Mouse (Mus musculus): ENCODE data around the gene Fcrl6. TPM values are rescaled to one million over a fixed set of nuclear protein-coding genes. Genes with fewer than 3 reads are reported as not detected.

Gene Fcrl6
- polyA plus RNA-seq, 1 experiment from 2014 or later = not detected

DNA sequence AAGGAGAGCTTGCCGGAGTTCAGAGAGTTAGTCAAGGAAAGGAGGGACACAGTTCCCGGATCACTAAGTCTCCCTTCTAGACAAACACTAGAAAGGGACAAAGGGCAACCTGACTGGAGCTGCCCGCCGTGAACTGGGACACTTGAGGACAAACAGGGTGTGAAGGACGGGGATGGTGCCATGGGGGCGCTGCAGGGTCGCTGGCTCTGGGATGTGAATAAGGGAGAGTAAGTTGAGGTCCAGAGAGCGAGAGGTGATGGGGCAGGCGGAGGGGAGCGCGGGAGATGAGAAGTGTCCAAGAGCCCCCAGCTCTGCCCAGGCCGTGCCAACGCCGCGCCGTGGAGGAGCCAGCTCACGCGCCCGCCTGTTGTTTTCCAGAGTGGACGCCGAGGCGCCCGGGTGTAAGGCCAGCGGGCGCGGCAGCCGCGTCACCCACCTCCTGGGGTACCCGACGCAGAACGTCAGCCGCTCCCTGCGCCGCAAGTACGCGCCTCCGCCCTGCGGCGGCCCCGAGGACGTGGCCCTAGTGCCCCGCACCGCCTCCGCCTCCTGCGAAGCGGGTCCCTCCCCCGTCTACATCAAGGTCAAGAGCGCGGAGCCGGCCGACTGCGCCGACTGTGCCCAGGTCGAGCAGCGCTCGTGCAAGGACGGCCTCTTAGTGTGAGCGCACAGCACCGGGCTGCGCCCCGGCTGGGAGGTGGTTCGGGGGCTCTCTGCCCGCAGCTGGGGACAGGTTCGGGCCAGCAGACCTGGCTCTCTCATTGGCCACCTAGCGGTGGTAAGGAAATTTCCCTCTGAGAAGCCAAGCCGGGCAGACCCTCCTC lies 39.5 kb downstream of the Fcrl6 start:
- peaks cover 46% of the 10 kb centered on the region for H3K27me3 ChIP-seq
- peak overlapping the region; percentile 70 for H3K4me3 ChIP-seq
- no peak overlapping the region; the same call in 1 of the 2 replicates for H3K27ac ChIP-seq
- H3K4me1 ChIP-seq = peaks cover 16% of the 10 kb centered on the region
- H3K36me3 ChIP-seq (ENCODE audit: poor library complexity, severe bottlenecking) = no peaks in the 10 kb centered on the region
- H3K9ac ChIP-seq = peak overlapping the region; percentile 75
- H3K4me2 ChIP-seq = peak overlapping the region; percentile 98
- peak; percentile 91 for ATAC-seq
- WGBS = 0% methylated on average over 54 of the region's 66 CpGs
- no peaks in the 10 kb centered on the region for H3K9me3 ChIP-seq (replicated peaks)

DNA sequence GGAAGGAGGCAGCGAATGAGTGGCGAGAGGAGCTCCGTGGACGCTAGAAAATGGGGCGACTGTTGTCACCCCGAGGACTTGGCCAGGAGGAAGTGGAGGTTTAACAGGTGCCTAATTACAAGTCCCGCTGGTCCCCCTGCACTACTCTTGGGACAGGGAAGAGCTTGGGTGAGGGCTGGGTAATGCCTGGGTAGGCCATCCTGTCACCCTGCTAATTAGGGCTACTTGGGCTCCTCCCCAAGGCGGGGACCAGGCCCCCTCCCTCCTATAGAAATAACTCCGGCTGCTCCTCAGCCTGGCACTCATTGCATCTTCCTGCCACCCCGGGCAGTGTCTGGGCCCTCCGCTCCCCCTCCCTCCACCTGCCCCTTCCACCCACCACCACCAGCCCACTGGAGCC lies 46.7 kb downstream of the Fcrl6 start, which contains the start of gene Vsig8:
Gene Vsig8 (plus strand): TSS at position 301 of the 400 bp plus-strand sequence.
- WGBS = 76% methylated on average over 11 of the region's 11 CpGs
- no peak for ATAC-seq
- no peak within 1 kb of the TSS for H3K4me2 ChIP-seq

DNA sequence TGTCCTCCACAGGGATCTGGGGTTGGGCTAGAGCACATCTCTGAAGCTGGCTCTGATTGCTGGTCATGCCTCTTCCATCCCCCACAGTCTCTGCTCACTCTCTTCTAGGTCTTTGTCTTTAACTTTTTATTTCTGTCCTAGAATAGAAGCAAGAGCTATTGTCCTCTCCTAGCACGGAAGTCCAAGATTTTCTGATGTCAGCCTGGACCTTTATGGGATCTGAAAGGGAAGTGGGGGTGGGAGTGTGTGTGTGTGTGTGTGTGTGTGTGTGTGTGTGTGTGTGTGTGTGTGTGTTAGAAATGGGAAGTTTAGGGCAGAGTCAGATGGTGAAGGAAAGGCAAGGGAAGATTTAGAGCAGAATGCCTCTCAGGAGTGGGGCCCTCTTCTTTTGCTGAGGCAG lies 49.7 kb downstream of the Fcrl6 start:
- Histone ChIP-seq H3K4me3 (no peak overlapping the region), H3K27me3 (no peaks in the 10 kb centered on the region), H3K9me3 (replicated peaks) (no peaks in the 10 kb centered on the region), H3K4me1 (peaks cover 21% of the 10 kb centered on the region), H3K9ac (no peak overlapping the region), H3K27ac (no peak overlapping the region), H3K4me2 (no peak overlapping the region), H3K36me3 (ENCODE audit: poor library complexity, severe bottlenecking) (no peaks in the 10 kb centered on the region)
- WGBS = 18% methylated on average over 1 of the region's 1 CpGs
- no peak for ATAC-seq

More for the DNA sequence above, 46.7 kb downstream of the Fcrl6 start, which contains the start of gene Vsig8:
- H3K4me1 ChIP-seq = peaks cover 6% of the 10 kb centered on the region
- no peaks in the 10 kb centered on the region for H3K36me3 ChIP-seq (ENCODE audit: poor library complexity, severe bottlenecking)
- no peak within 1 kb of the TSS for H3K9ac ChIP-seq
- peaks cover 11% of the 10 kb centered on the region for H3K27me3 ChIP-seq
- H3K9me3 ChIP-seq (replicated peaks) = no peaks in the 10 kb centered on the region
- H3K4me3 ChIP-seq = no peak within 1 kb of the TSS
- H3K27ac ChIP-seq = no peak within 1 kb of the TSS

DNA sequence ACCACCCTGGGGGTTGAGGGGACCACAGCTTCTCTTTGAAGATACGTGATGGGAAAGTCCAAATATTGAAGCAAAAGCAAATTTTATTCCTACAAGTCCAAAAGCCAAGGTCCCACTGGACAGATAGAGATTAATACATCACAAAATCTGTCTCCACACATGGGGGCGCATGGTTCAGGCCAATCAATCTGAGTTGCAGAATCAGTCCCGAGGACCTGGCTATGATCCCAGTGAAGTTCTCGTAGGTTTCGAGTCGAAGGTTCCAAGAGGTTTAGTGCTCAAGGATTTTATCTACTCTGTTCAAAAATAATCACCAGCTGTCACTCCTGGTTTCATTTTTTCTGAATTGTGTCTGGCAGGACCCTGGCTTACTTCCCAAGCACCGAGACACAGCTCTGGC lies 51.3 kb downstream of the Fcrl6 start:
- 36% methylated on average over 7 of the region's 7 CpGs for WGBS
- Histone ChIP-seq H3K9me3 (replicated peaks) (no peaks in the 10 kb centered on the region), H3K4me1 (peaks cover 21% of the 10 kb centered on the region), H3K27me3 (no peaks in the 10 kb centered on the region), H3K27ac (no peak overlapping the region), H3K36me3 (ENCODE audit: poor library complexity, severe bottlenecking) (no peaks in the 10 kb centered on the region), H3K4me2 (peak overlapping the region; percentile 69), H3K9ac (peak overlapping the region; percentile 68; the same call in 1 of the 2 replicates), H3K4me3 (peak overlapping the region; percentile 47; the same call in 1 of the 2 replicates)
- no peak for ATAC-seq

DNA sequence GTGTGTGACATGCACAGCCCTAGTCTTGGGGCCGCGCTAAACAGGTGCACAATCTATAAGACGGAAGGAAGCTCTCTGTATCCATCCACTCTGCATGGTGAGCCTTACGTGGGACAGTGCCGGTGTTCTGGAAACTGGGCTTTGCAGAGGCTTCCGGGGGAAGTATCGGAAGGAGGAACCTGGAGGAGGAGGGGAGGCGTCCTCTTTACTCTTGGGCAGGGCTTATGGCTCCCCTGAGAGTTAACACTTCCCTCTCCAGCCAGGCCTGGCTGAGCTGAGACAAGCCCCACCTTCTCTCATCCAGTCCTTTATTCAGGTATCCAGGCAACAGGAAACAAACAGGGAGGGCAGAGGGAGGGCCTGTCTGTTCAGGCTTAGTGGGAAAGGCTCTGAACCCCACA lies 51.8 kb downstream of the Fcrl6 start:
- ATAC-seq = peak; percentile 91
- H3K27me3 ChIP-seq = no peaks in the 10 kb centered on the region
- no peak overlapping the region for H3K27ac ChIP-seq
- peak overlapping the region; percentile 69 for H3K4me2 ChIP-seq
- H3K36me3 ChIP-seq (ENCODE audit: poor library complexity, severe bottlenecking) = no peaks in the 10 kb centered on the region
- peaks cover 21% of the 10 kb centered on the region for H3K4me1 ChIP-seq
- WGBS = under 1% methylated on average over 8 of the region's 8 CpGs
- peak overlapping the region; percentile 47 for H3K4me3 ChIP-seq
- peak overlapping the region; percentile 68 for H3K9ac ChIP-seq
- H3K9me3 ChIP-seq (replicated peaks) = no peaks in the 10 kb centered on the region

DNA sequence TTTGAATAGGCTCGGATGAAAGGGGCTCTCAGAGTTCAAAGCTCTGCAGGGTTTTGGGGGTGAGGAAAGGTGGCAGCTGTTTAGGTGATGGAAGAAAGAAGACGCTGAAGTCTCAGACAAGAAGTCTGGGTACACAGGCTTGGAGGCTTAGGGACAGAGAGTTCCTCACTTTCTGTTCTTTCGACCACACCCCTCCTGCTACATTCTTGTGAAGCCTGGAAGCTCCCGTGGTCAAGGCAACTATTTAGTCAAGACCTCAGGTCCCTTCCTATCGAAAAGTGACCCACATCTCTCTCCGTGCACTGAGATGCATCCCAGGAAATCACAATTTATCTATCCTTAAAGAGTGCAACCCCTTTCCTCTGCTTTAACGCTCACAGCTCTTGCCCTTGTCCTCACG lies 52.6 kb downstream of the Fcrl6 start:
- H3K36me3 ChIP-seq (ENCODE audit: poor library complexity, severe bottlenecking) = no peaks in the 10 kb centered on the region
- H3K4me1 ChIP-seq = peaks cover 21% of the 10 kb centered on the region
- no peaks in the 10 kb centered on the region for H3K27me3 ChIP-seq
- H3K27ac ChIP-seq = no peak overlapping the region
- peak overlapping the region; percentile 69 for H3K4me2 ChIP-seq
- peak overlapping the region; percentile 47 for H3K4me3 ChIP-seq
- 2% methylated on average over 8 of the region's 8 CpGs for WGBS
- peak overlapping the region; percentile 68 for H3K9ac ChIP-seq
- ATAC-seq = no peak
- no peaks in the 10 kb centered on the region for H3K9me3 ChIP-seq (replicated peaks)

DNA sequence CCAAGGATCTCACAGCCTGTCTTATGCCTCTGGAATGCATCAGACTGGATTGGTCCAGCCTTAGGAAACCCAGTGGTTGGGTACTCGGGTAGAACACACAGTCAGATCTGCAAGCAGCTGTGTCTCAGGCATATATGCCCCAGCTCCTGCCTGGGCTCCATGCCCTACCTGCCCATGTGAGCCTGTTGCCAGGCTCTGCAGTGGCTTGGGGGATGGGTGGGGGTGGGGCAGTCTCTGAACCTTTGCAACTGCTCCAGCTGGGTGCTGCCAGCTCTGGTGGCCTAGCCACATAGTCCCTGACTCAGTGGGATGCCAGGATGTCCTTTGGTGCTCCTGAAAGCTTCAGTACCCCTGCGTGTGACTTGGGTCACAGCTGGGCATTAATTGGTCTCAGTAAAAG lies 53.0 kb downstream of the Fcrl6 start:
- H3K9ac ChIP-seq = no peak overlapping the region

DNA sequence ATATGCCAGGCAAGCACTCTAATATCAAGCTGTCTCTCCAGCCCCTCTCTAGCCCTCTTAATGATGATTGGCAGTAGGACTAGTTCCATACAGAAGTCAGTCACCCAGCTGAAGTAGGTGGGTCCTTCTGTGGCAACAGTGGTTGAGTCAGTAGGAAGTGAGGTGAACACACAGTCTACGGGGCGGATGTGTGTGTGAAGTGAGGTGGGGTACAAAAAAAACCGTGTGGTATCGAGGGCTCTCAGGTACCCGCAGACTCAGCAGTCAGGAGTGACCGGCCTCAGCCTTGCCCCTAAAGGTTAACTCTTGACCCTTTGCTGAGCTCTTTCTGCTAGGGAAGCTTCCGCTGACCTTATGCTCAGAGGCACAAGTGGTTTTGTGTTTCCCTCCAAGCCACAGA lies 53.9 kb downstream of the Fcrl6 start:
- 72% methylated on average over 7 of the region's 7 CpGs for WGBS
- no peak overlapping the region for H3K27ac ChIP-seq
- H3K4me1 ChIP-seq = peaks cover 21% of the 10 kb centered on the region
- no peak overlapping the region for H3K4me2 ChIP-seq
- no peaks in the 10 kb centered on the region for H3K9me3 ChIP-seq (replicated peaks)
- no peak overlapping the region for H3K4me3 ChIP-seq
- ATAC-seq = no peak
- H3K9ac ChIP-seq = no peak overlapping the region
- H3K36me3 ChIP-seq (ENCODE audit: poor library complexity, severe bottlenecking) = no peaks in the 10 kb centered on the region
- H3K27me3 ChIP-seq = no peaks in the 10 kb centered on the region

More for the DNA sequence above, 53.0 kb downstream of the Fcrl6 start:
- Histone ChIP-seq H3K4me3 (no peak overlapping the region), H3K36me3 (ENCODE audit: poor library complexity, severe bottlenecking) (no peaks in the 10 kb centered on the region), H3K4me1 (peaks cover 21% of the 10 kb centered on the region), H3K9me3 (replicated peaks) (no peaks in the 10 kb centered on the region), H3K27ac (no peak overlapping the region), H3K4me2 (peak overlapping the region; percentile 69), H3K27me3 (no peaks in the 10 kb centered on the region)
- 10% methylated on average over 2 of the region's 2 CpGs for WGBS
- ATAC-seq = no peak

Other genes with a start within 250 kb of the Fcrl6 start
- 5.6 and 6.2 TPM in 2 replicates for gene Pigm, start 226.0 kb downstream of the Fcrl6 start, polyA plus RNA-seq (2015; fragmentation: Nextera tagmentation; extraction: Ambion mirVana)
- 0.21 and 0.23 TPM in 2 replicates for gene Slamf9, start 127.2 kb downstream of the Fcrl6 start, polyA plus RNA-seq (2015; fragmentation: Nextera tagmentation; extraction: Ambion mirVana)
- gene Igsf9, start 120.8 kb downstream of the Fcrl6 start, polyA plus RNA-seq (2015; fragmentation: Nextera tagmentation; extraction: Ambion mirVana) = 78.7 and 90.7 TPM in 2 replicates
- 52.9 and 55.8 TPM in 2 replicates for gene Tagln2, start 102.5 kb downstream of the Fcrl6 start, polyA plus RNA-seq (2015; fragmentation: Nextera tagmentation; extraction: Ambion mirVana)
- gene Cfap45, start 81.8 kb downstream of the Fcrl6 start, polyA plus RNA-seq (2015; fragmentation: Nextera tagmentation; extraction: Ambion mirVana) = 1.4 and 2.2 TPM in 2 replicates
- 0.11 and 0.14 TPM in 2 replicates for gene Vsig8, start 46.6 kb downstream of the Fcrl6 start, polyA plus RNA-seq (2015; fragmentation: Nextera tagmentation; extraction: Ambion mirVana)
- not detected in 2 replicates for gene Slamf8, start 12.0 kb downstream of the Fcrl6 start, polyA plus RNA-seq (2015; fragmentation: Nextera tagmentation; extraction: Ambion mirVana)
- 4.8 and 6.1 TPM in 2 replicates for gene Dusp23, start 30.4 kb upstream of the Fcrl6 start, polyA plus RNA-seq (2015; fragmentation: Nextera tagmentation; extraction: Ambion mirVana)
- gene Crp, start 95.5 kb upstream of the Fcrl6 start, polyA plus RNA-seq (2015; fragmentation: Nextera tagmentation; extraction: Ambion mirVana) = 0.40 TPM in 1 of 2 replicates, not detected in the other

Measured in forebrain, embryonic 13.5 days (tissue).